Mouse (Mus musculus): ENCODE results near the gene Aqp3. TPM values are rescaled to one million over a fixed set of nuclear protein-coding genes. Genes with fewer than 3 reads are reported as not detected.

The Aqp3 gene
- total and polyA plus RNA-seq, 3 experiments, result not detected

GRCm38 (mm10) chr4:41089189-41089588, 8.8 kb downstream of the Aqp3 start:
- TF ChIP-seq HCFC1 (IDR thresholded peaks at IDR 0.05; ENCODE audit: low read depth, low read length) (no peak), PAX5 (IDR thresholded peaks at IDR 0.05; ENCODE audit: low read length) (no peak), POLR2A (IDR thresholded peaks at IDR 0.05; ENCODE audit: low read depth, low read length) (no peak), ETS1 (conservative IDR thresholded peaks at IDR 0.05; ENCODE audit: low read depth, low read length) (no peak), CHD2 (IDR thresholded peaks at IDR 0.05; ENCODE audit: low read length) (no peak)
- in situ Hi-C loops (cut with MboI; ENCODE audit: low pct_ligation_motif_present, low pct_unique_long_range_greater_than_20kb, low sequenced_read_pairs) (no loop called here), dilution Hi-C loops (cut with MboI; ENCODE audit: extremely low pct_ligation_motif_present, extremely low pct_unique_long_range_greater_than_20kb, low sequenced_read_pairs) (no loop called here)
- no peaks in the 10 kb centered on the region for H3K79me2 ChIP-seq (replicated peaks; ENCODE audit: control insufficient read depth, extremely low read depth, insufficient read depth, poor library complexity, severe bottlenecking)
- H3K27me3 ChIP-seq (replicated peaks), result peaks cover 89% of the 10 kb centered on the region
- no peak for DNase-seq (ENCODE audit: extremely low read depth)
- no peak overlapping the region for H3K9ac ChIP-seq (ENCODE audit: insufficient read depth, low read depth)
- no peak overlapping the region for H3K4me3 ChIP-seq (replicated peaks in 1 of 3; ENCODE audit: low read depth in 2 of 3, low read length in 2 of 3, poor library complexity in 1 of 3)
- H3K4me1 ChIP-seq (ENCODE audit: control insufficient read depth in 1 of 2, insufficient read depth in 2 of 2), result peaks cover 0 to 4% of the 10 kb centered on the region in 2 experiments; a peak in 1 of 4 replicates
- H3K4me2 ChIP-seq (ENCODE audit: insufficient read depth, low read depth, poor library complexity, severe bottlenecking), result no peak overlapping the region
- no peaks in the 10 kb centered on the region for H3K36me3 ChIP-seq (replicated peaks in 1 of 2; ENCODE audit: control insufficient read depth in 1 of 2, insufficient read depth in 1 of 2, low read length in 1 of 2)
- H3K9me3 ChIP-seq (replicated peaks; ENCODE audit: low read length), result peaks cover 2% of the 10 kb centered on the region
- H3K27ac ChIP-seq (ENCODE audit: insufficient read depth, low read depth), result no peak overlapping the region

GRCm38 (mm10) chr4:41087459-41088298, 10.3 kb downstream of the Aqp3 start:
- Histone ChIP-seq H3K27ac (ENCODE audit: insufficient read depth, low read depth) (no peak overlapping the region), H3K4me3 (replicated peaks in 1 of 3; ENCODE audit: low read depth in 2 of 3, low read length in 2 of 3, poor library complexity in 1 of 3) (no peak overlapping the region)

GRCm38 (mm10) chr4:41086947-41087346, 11.0 kb downstream of the Aqp3 start:
- H3K4me1 ChIP-seq (ENCODE audit: control insufficient read depth in 1 of 2, insufficient read depth in 2 of 2), result peaks cover 0 to 4% of the 10 kb centered on the region in 2 experiments; a peak in 1 of 4 replicates

More at GRCm38 (mm10) chr4:41087459-41088298, 10.3 kb downstream of the Aqp3 start:
- H3K4me2 ChIP-seq (ENCODE audit: insufficient read depth, low read depth, poor library complexity, severe bottlenecking), result no peak overlapping the region
- H3K36me3 ChIP-seq (replicated peaks in 1 of 2; ENCODE audit: control insufficient read depth in 1 of 2, insufficient read depth in 1 of 2, low read length in 1 of 2), result no peaks in the 10 kb centered on the region
- TF ChIP-seq NRF1 (IDR thresholded peaks at IDR 0.05; ENCODE audit: low read depth, low read length), result no peak
- TF ChIP-seq SMC3 (IDR thresholded peaks at IDR 0.05; ENCODE audit: low read depth, low read length), result no peak
- TF ChIP-seq USF1 (IDR thresholded peaks at IDR 0.05; ENCODE audit: low read depth, low read length), result no peak
- no peak for TF ChIP-seq RCOR1 (conservative IDR thresholded peaks at IDR 0.05; ENCODE audit: low read depth, low read length)
- no peak for TF ChIP-seq GABPA (IDR thresholded peaks at IDR 0.05; ENCODE audit: insufficient replicate concordance, low read depth, low read length)
- TF ChIP-seq JUN (IDR thresholded peaks at IDR 0.05; ENCODE audit: insufficient read depth, low read depth, low read length), result no peak
- no peak for TF ChIP-seq JUND (conservative IDR thresholded peaks at IDR 0.05; ENCODE audit: low read depth, low read length)
- no peak for TF ChIP-seq NELFE (IDR thresholded peaks at IDR 0.05; ENCODE audit: low read depth, low read length)
- no peak for TF ChIP-seq ZKSCAN1 (IDR thresholded peaks at IDR 0.05; ENCODE audit: borderline replicate concordance, low read depth, low read length)
- no peak for TF ChIP-seq CHD1 (IDR thresholded peaks at IDR 0.05; ENCODE audit: low read depth, low read length)
- TF ChIP-seq PAX5 (IDR thresholded peaks at IDR 0.05; ENCODE audit: low read length), result no peak
- no peak for TF ChIP-seq HCFC1 (IDR thresholded peaks at IDR 0.05; ENCODE audit: low read depth, low read length)
- no peak for TF ChIP-seq MYC (IDR thresholded peaks at IDR 0.05; ENCODE audit: low read depth, low read length)
- no peak for TF ChIP-seq TCF12 (IDR thresholded peaks at IDR 0.05; ENCODE audit: low read depth, low read length)
- TF ChIP-seq E2F4 (IDR thresholded peaks at IDR 0.05; ENCODE audit: insufficient replicate concordance, low read depth, low read length), result no peak
- TF ChIP-seq UBTF (IDR thresholded peaks at IDR 0.05; ENCODE audit: low read depth, low read length), result no peak
- no peak for TF ChIP-seq EP300 (IDR thresholded peaks at IDR 0.05; ENCODE audit: low read length)
- peaks cover 0 to 4% of the 10 kb centered on the region in 2 experiments; a peak in 1 of 4 replicates for H3K4me1 ChIP-seq (ENCODE audit: control insufficient read depth in 1 of 2, insufficient read depth in 2 of 2)
- dilution Hi-C loops (cut with MboI; ENCODE audit: extremely low pct_ligation_motif_present, extremely low pct_unique_long_range_greater_than_20kb, low sequenced_read_pairs) (no loop called here), in situ Hi-C loops (cut with MboI; ENCODE audit: low pct_ligation_motif_present, low pct_unique_long_range_greater_than_20kb, low sequenced_read_pairs) (no loop called here)
- peaks cover 2% of the 10 kb centered on the region for H3K9me3 ChIP-seq (replicated peaks; ENCODE audit: low read length)
- no peak overlapping the region for H3K9ac ChIP-seq (ENCODE audit: insufficient read depth, low read depth)
- H3K27me3 ChIP-seq (replicated peaks), result peaks cover 90% of the 10 kb centered on the region
- no peaks in the 10 kb centered on the region for H3K79me2 ChIP-seq (replicated peaks; ENCODE audit: control insufficient read depth, extremely low read depth, insufficient read depth, poor library complexity, severe bottlenecking)
- no peak for DNase-seq (ENCODE audit: extremely low read depth)

More at GRCm38 (mm10) chr4:41086947-41087346, 11.0 kb downstream of the Aqp3 start:
- peaks cover 85% of the 10 kb centered on the region for H3K27me3 ChIP-seq (replicated peaks)
- in situ Hi-C loops (cut with MboI; ENCODE audit: low pct_ligation_motif_present, low pct_unique_long_range_greater_than_20kb, low sequenced_read_pairs), result no loop called here
- no peaks in the 10 kb centered on the region for H3K36me3 ChIP-seq (replicated peaks in 1 of 2; ENCODE audit: control insufficient read depth in 1 of 2, insufficient read depth in 1 of 2, low read length in 1 of 2)
- dilution Hi-C loops (cut with MboI; ENCODE audit: extremely low pct_ligation_motif_present, extremely low pct_unique_long_range_greater_than_20kb, low sequenced_read_pairs), result no loop called here
- H3K9me3 ChIP-seq (replicated peaks; ENCODE audit: low read length), result peaks cover 2% of the 10 kb centered on the region
- no peak overlapping the region for H3K27ac ChIP-seq (ENCODE audit: insufficient read depth, low read depth)
- H3K4me3 ChIP-seq (replicated peaks in 1 of 3; ENCODE audit: low read depth in 2 of 3, low read length in 2 of 3, poor library complexity in 1 of 3), result no peak overlapping the region
- TF ChIP-seq SMC3 (IDR thresholded peaks at IDR 0.05; ENCODE audit: low read depth, low read length) (no peak), MAFK (IDR thresholded peaks at IDR 0.05; ENCODE audit: insufficient replicate concordance, low read length) (no peak), ZKSCAN1 (IDR thresholded peaks at IDR 0.05; ENCODE audit: borderline replicate concordance, low read depth, low read length) (no peak), RAD21 (IDR thresholded peaks at IDR 0.05; ENCODE audit: low read depth, low read length) (no peak), MYC (IDR thresholded peaks at IDR 0.05; ENCODE audit: low read depth, low read length) (no peak), MAZ (IDR thresholded peaks at IDR 0.05; ENCODE audit: low read depth, low read length) (no peak), CTCF (conservative IDR thresholded peaks at IDR 0.05 in 1 of 2, IDR thresholded peaks at IDR 0.05 in 1 of 2; ENCODE audit: low read depth in 2 of 2, low read length in 2 of 2) (no peak), ZMIZ1 (IDR thresholded peaks at IDR 0.05; ENCODE audit: low read depth, low read length) (no peak), MAX (IDR thresholded peaks at IDR 0.05; ENCODE audit: low read length) (no peak), ZC3H11A (IDR thresholded peaks at IDR 0.05; ENCODE audit: low read depth, low read length) (no peak)
- no peaks in the 10 kb centered on the region for H3K79me2 ChIP-seq (replicated peaks; ENCODE audit: control insufficient read depth, extremely low read depth, insufficient read depth, poor library complexity, severe bottlenecking)
- H3K4me2 ChIP-seq (ENCODE audit: insufficient read depth, low read depth, poor library complexity, severe bottlenecking), result no peak overlapping the region
- no peak for DNase-seq (ENCODE audit: extremely low read depth)
- no peak overlapping the region for H3K9ac ChIP-seq (ENCODE audit: insufficient read depth, low read depth)

All from CH12.LX (cell line).